Mouse (Mus musculus) G1E (cell line): ENCODE results near the gene Gpc6.

Experiments
- CTCF ChIP-seq: IDR thresholded peaks from 2 replicates; pipeline ENCODE4 v1.5.1; 2012; ENCODE audit warnings: low read depth, low read length, inconsistent platforms, mixed read lengths
- POLR2AphosphoS5 ChIP-seq: IDR thresholded peaks from 2 replicates; pipeline ENCODE4 v1.6.1; 2012; ENCODE audit warnings: low read depth, low read length, inconsistent platforms; ENCODE audit not compliant: insufficient replicate concordance
- TAL1 ChIP-seq: conservative IDR thresholded peaks from 2 replicates; pipeline ENCODE4 v1.6.1; 2012; ENCODE audit warnings: low read depth, low read length, inconsistent platforms, mixed read lengths

- no peak for TF ChIP-seq CTCF
- TF ChIP-seq POLR2AphosphoS5 = no peak
- TF ChIP-seq TAL1 = no peak
Measured at GRCm38 (mm10) chr14:117391412-117391811, 466.3 kb downstream of the Gpc6 start.
